Mouse (Mus musculus): ENCODE measurements around the gene Vmn1r206. TPM values are rescaled to one million over a fixed set of nuclear protein-coding genes. Genes with fewer than 3 reads are reported as not detected.
"Not testable (repeated sequence)": the region's sequence is repeated elsewhere in the genome, so short reads cannot be mapped to it uniquely, and the experiment has no call there.

Vmn1r206 gene
- not detected for total RNA-seq (2021)

- DNase-seq (ENCODE audit: low spot score); intact Hi-C loops (cut with DNase I): not testable (repeated sequence)
Measured at GRCm38 (mm10) chr13:22624151-22624550, at the start of gene Vmn1r206. Gene Vmn1r206, minus strand, starts transcription at chr13:22624251.

GRCm38 (mm10) chr13:22592900-22593299 lies 31.2 kb downstream of the Vmn1r206 start, which contains the start of gene Vmn1r205:
Gene Vmn1r205, minus strand, starts transcription at chr13:22593000.
- intact Hi-C loops (cut with DNase I) = no loop called here

GRCm38 (mm10) chr13:22583336-22583735 lies 40.7 kb downstream of the Vmn1r206 start:
- intact Hi-C loops (cut with DNase I); DNase-seq (ENCODE audit: low spot score): not testable (repeated sequence)

More at GRCm38 (mm10) chr13:22592900-22593299, 31.2 kb downstream of the Vmn1r206 start, which contains the start of gene Vmn1r205:
- no peak for DNase-seq (ENCODE audit: low spot score)

DNA sequence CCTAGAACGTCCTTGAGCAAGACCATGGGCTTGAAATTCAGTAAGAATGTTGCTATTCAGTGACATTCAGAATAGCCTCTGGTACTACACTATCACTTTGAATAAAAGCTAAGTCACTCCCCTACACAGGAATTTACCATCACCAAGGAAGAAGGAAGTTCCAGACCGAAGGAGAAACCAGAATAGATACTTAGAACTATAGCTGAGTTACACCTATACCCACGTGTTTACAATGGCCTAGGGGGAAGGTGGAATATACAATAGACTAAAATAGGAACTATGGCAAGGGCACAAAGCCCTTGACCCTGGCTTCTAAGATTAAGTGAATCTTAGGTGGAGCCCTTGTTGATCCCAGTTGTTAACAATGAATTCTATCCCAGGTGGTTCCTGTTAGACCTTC lies 49.1 kb downstream of the Vmn1r206 start:
- intact Hi-C loops (cut with DNase I); DNase-seq (ENCODE audit: low spot score): not testable (repeated sequence)

Other genes starting within 250 kb of the Vmn1r206 start
- not detected for gene Vmn1r199, start 244.4 kb downstream of the Vmn1r206 start, total RNA-seq (2021)
- gene Vmn1r200, start 233.9 kb downstream of the Vmn1r206 start, total RNA-seq (2021) = not detected
- gene Vmn1r201, start 152.3 kb downstream of the Vmn1r206 start, total RNA-seq (2021) = not detected
- gene Vmn1r202, start 118.9 kb downstream of the Vmn1r206 start, total RNA-seq (2021) = not detected
- not detected for gene Vmn1r203, start 106.1 kb downstream of the Vmn1r206 start, total RNA-seq (2021)
- not detected for gene Vmn1r204, start 71.1 kb downstream of the Vmn1r206 start, total RNA-seq (2021)
- gene Vmn1r205, start 31.3 kb downstream of the Vmn1r206 start, total RNA-seq (2021) = not detected
- gene Vmn1r207-ps, start 105.4 kb upstream of the Vmn1r206 start, total RNA-seq (2021) = not detected
- gene Vmn1r208, start 153.1 kb upstream of the Vmn1r206 start, total RNA-seq (2021) = not detected
- gene Vmn1r209, start 185.4 kb upstream of the Vmn1r206 start, total RNA-seq (2021) = not detected
- not detected for gene Vmn1r210, start 207.1 kb upstream of the Vmn1r206 start, total RNA-seq (2021)
- not detected for gene Vmn1r211, start 233.3 kb upstream of the Vmn1r206 start, total RNA-seq (2021)